Mouse (Mus musculus): ENCODE results near the gene Gm49333.

GRCm38 (mm10) chr16:20694781-20695180 is 83.4 kb downstream of the Gm49333 start:
- TF ChIP-seq CTCF (IDR thresholded peaks at IDR 0.05; ENCODE audit: insufficient read depth, low read length) (no peak), POLR2A (IDR thresholded peaks at IDR 0.05; ENCODE audit: borderline replicate concordance, extremely low read depth, low read depth, low read length) (no peak)

All from lung, adult 2 months (tissue).